Mouse (Mus musculus) left cerebral cortex, postnatal 4 days (tissue): ENCODE measurements around the gene Fos. TPM values are rescaled to one million over a fixed set of nuclear protein-coding genes. Genes with fewer than 3 reads are reported as not detected.
"Not testable (repeated sequence)": the region's sequence is repeated elsewhere in the genome, so short reads cannot be mapped to it uniquely, and the experiment has no call there.

Experiments
- DNase-seq: peaks from one replicate; pipeline ENCODE4 v3.0.0-alpha.2; 2022
- intact Hi-C: fragments of 180-260 bp; cut with DNase I; formaldehyde crosslinking; loops from one replicate; pipeline ENCODE4 v1.15.1; 2025
- total RNA-seq, 2 experiments: library from RNA; stranded (reverse); gene quantifications; 2 replicates each; pipeline ENCODE4 v1.2.3; 2021

Gene Fos
- total RNA-seq, 2 experiments from 2014 or later = 6.3 to 8.1 TPM

GRCm38 (mm10) chr12:85519553-85519952 lies 45.9 kb downstream of the Fos start:
- no peak for DNase-seq
- intact Hi-C loops = no loop called here

- intact Hi-C loops = no loop called here
- no peak for DNase-seq
Measured at GRCm38 (mm10) chr12:85521101-85521500, 47.4 kb downstream of the Fos start.

- no peak for DNase-seq
- intact Hi-C loops = no loop called here
Measured at GRCm38 (mm10) chr12:85521673-85522072, 48.0 kb downstream of the Fos start.

GRCm38 (mm10) chr12:85522631-85523388 lies 49.1 kb downstream of the Fos start:
- DNase-seq = no peak
- intact Hi-C loops = no loop called here

- intact Hi-C loops = no loop called here
- no peak for DNase-seq
Measured at GRCm38 (mm10) chr12:85523421-85524192, 49.9 kb downstream of the Fos start.

GRCm38 (mm10) chr12:85524193-85524858 lies 50.6 kb downstream of the Fos start:
- intact Hi-C loops = no loop called here
- DNase-seq = peak; percentile 61

- intact Hi-C loops, DNase-seq: not testable (repeated sequence)
Measured at GRCm38 (mm10) chr12:85524859-85525495, 51.3 kb downstream of the Fos start.

Other genes starting within 250 kb of the Fos start
- gene Mlh3, start 203.3 kb upstream of the Fos start, total RNA-seq = 10 to 100 TPM; 14.4 to 14.6 TPM
- gene Acyp1, start 185.5 kb upstream of the Fos start, total RNA-seq = 10 to 100 TPM; 15.3 to 15.8 TPM
- under 1 TPM; 0.52 to 0.58 TPM for gene Zc2hc1c, start 185.3 kb upstream of the Fos start, total RNA-seq
- 10 to 100 TPM; 28.9 to 32.0 TPM for gene Nek9, start 134.5 kb upstream of the Fos start, total RNA-seq
- 100 to 1,000 TPM; 153 to 164 TPM for gene Tmed10, start 99.0 kb upstream of the Fos start, total RNA-seq
- gene Jdp2, start 125.1 kb downstream of the Fos start, total RNA-seq = 10 to 100 TPM; 16.4 to 19.1 TPM
- under 1 TPM in 1 of 2 experiments, not detected in 1; 0.50 TPM for gene Batf, start 212.8 kb downstream of the Fos start, total RNA-seq